Comparison of ENCODE assay signal across 17 mouse cellular contexts in the genomic region with DNA sequence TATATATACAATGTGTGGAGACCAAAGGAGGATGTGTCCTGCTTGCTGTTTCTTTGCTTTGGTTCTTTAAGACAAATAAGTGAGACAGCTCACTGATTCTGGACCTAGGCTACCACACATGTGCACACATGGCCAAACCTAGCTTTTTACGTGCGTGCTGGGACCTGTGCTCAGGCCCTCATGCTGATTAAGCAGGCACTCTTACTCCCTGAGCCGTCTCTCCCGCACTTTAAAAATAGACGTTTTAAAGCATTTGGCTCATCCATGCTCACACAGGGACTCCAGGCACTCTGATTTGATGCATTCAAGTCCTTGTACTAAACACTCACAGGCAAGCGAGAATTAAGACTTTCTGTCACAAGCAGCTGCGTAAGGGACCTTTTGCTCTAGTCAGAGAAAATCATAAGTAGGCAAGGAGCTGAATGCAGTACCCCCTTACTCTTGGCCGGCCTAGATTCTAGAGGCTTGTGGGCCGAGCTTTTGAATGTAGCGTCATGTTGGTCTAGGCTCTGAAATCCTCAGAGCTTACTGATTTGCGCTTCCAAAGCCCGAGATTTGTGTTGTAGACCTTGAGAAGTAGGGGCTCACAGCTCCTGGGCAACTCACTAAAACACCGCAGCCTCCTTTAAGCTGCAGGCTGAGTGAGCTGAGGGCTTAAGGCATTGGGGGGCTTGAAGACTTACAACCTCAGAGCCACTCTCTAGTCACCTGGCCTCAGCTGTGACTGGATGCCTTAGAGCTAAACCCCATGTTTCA.
"Had no signal": no experiment of that assay in that cellular context is flagged by ENCODE, and none has a peak within 500 bp of the region (broad histone marks: within the 10 kb centered on the region; RNA-seq: fewer than 3 reads in every experiment).

No protein-coding gene starts in this region.

- H3K36me3 ChIP-seq: limb, embryonic 12.5 days; midbrain, embryonic 12.5 days; midbrain, embryonic 15.5 days; neural tube, embryonic 15.5 days had no signal

- H3K9ac ChIP-seq: limb, embryonic 12.5 days; limb, embryonic 15.5 days; liver, embryonic 14.5 days; liver, postnatal 0 days; lung, embryonic 14.5 days; midbrain, embryonic 12.5 days; midbrain, embryonic 15.5 days; neural tube, embryonic 12.5 days; neural tube, embryonic 15.5 days had no signal

- H3K27ac ChIP-seq: limb, embryonic 12.5 days; limb, embryonic 15.5 days; liver, embryonic 14.5 days; macrophage; midbrain, embryonic 12.5 days; midbrain, embryonic 15.5 days; neural tube, embryonic 12.5 days; neural tube, embryonic 15.5 days had no signal

- H3K27me3 ChIP-seq: limb, embryonic 12.5 days; limb, embryonic 15.5 days; midbrain, embryonic 12.5 days; midbrain, embryonic 15.5 days; neural tube, embryonic 12.5 days; neural tube, embryonic 15.5 days had no signal

- H3K9me3 ChIP-seq: limb, embryonic 12.5 days; limb, embryonic 15.5 days; midbrain, embryonic 12.5 days; midbrain, embryonic 15.5 days; neural tube, embryonic 12.5 days; neural tube, embryonic 15.5 days had no signal

- H3K4me1 ChIP-seq: limb, embryonic 12.5 days; limb, embryonic 15.5 days; midbrain, embryonic 15.5 days; neural tube, embryonic 15.5 days had no signal

- H3K4me2 ChIP-seq: limb, embryonic 12.5 days; limb, embryonic 15.5 days; liver, embryonic 11.5 days; lung, embryonic 14.5 days; midbrain, embryonic 12.5 days; midbrain, embryonic 15.5 days; neural tube, embryonic 12.5 days; neural tube, embryonic 15.5 days had no signal

- DNase-seq: kidney, postnatal 14 days; kidney, postnatal 4 days; left cerebral cortex, postnatal 4 days; liver, postnatal 0 days; lung, embryonic 14.5 days; thymus, adult 18-20 months; thymus, postnatal 36 days had no signal

- ATAC-seq: liver, postnatal 0 days; lung, postnatal 0 days; midbrain, embryonic 15.5 days had no signal

- H3K4me3 ChIP-seq: limb, embryonic 12.5 days; limb, embryonic 15.5 days; midbrain, embryonic 12.5 days; midbrain, embryonic 15.5 days; neural tube, embryonic 12.5 days; neural tube, embryonic 15.5 days had no signal
